Mouse (Mus musculus): Measurements from ENCODE around the gene Dlx4.

- no peak for TF ChIP-seq CTCF (IDR thresholded peaks at IDR 0.05; ENCODE audit: low read depth, low read length)
- no peak for TF ChIP-seq POLR2A (IDR thresholded peaks at IDR 0.05; ENCODE audit: extremely low read depth, insufficient read depth, low read length)
Measured at GRCm38 (mm10) chr11:95150269-95151049, 4.4 kb upstream of the Dlx4 start.
